Mouse (Mus musculus) gastrocnemius, postnatal 10 days (tissue): ENCODE measurements around the gene Kptn. TPM values are rescaled to one million over a fixed set of nuclear protein-coding genes. Genes with fewer than 3 reads are reported as not detected.

ENCODE experiments used
- DNase-seq: peaks from one replicate; pipeline ENCODE4 v3.0.0; 2021; ENCODE audit warnings: mixed read lengths
- long read RNA-seq, 2 experiments: library from polyadenylated mRNA; stranded (forward); transcript quantifications; one replicate each; pipeline ENCODE4 v2.0.0; 2021
- total RNA-seq, 2 experiments: library from RNA; stranded (reverse); gene quantifications; 2 replicates each; pipeline ENCODE4 v1.2.3; 2021

Kptn gene
- 10 to 100 TPM; 12.0 to 13.1 TPM for total RNA-seq
- long read RNA-seq, experiment 1, transcript Kptn-201 (12 exons, 1,630 nt), result major isoform, 7 of 11 reads
- long read RNA-seq, experiment 1, partial matches to known transcripts, result 3 of 11 reads
- long read RNA-seq, experiment 1, other reads (novel, unspliced or antisense), result 1 of 11 reads
- long read RNA-seq, experiment 2, transcript Kptn-201 (12 exons, 1,630 nt), result major isoform, 15 of 16 reads
- long read RNA-seq, experiment 2, partial matches to known transcripts, result 0 of 16 reads
- long read RNA-seq, experiment 2, other reads (novel, unspliced or antisense), result 1 of 16 reads

GRCm38 (mm10) chr7:16119569-16120261, at the start of gene Kptn:
Gene Kptn (plus strand): TSS chr7:16119895.
- DNase-seq, result peak; percentile 91

GRCm38 (mm10) chr7:16070846-16071245, 48.8 kb upstream of the Kptn start:
- DNase-seq, result no peak

- no peak for DNase-seq
These were observed 47.8 kb upstream of the Kptn start for GRCm38 (mm10) chr7:16071906-16072305.

- DNase-seq, result no peak
These were observed 39.7 kb upstream of the Kptn start for GRCm38 (mm10) chr7:16079947-16080346.

GRCm38 (mm10) chr7:16080581-16080980, 39.1 kb upstream of the Kptn start:
- DNase-seq, result no peak

GRCm38 (mm10) chr7:16083361-16083760, 36.3 kb upstream of the Kptn start:
- no peak for DNase-seq

GRCm38 (mm10) chr7:16087587-16087986, 32.1 kb upstream of the Kptn start:
- DNase-seq, result no peak

- DNase-seq, result no peak
These were observed 25.1 kb upstream of the Kptn start for GRCm38 (mm10) chr7:16094592-16094991.

GRCm38 (mm10) chr7:16098021-16099017, 21.4 kb upstream of the Kptn start, which contains the start of gene Napa:
Gene Napa (plus strand): TSS chr7:16098458.
- DNase-seq, result peak; percentile 95

GRCm38 (mm10) chr7:16099901-16100300, 19.8 kb upstream of the Kptn start:
- no peak for DNase-seq

- DNase-seq, result no peak
These were observed 18.6 kb upstream of the Kptn start for GRCm38 (mm10) chr7:16101081-16101480.

GRCm38 (mm10) chr7:16101726-16102475, 17.8 kb upstream of the Kptn start:
- no peak for DNase-seq

- no peak for DNase-seq
These were observed 16.9 kb upstream of the Kptn start for GRCm38 (mm10) chr7:16102686-16103226.

GRCm38 (mm10) chr7:16103760-16104159, 15.9 kb upstream of the Kptn start:
- DNase-seq, result no peak

GRCm38 (mm10) chr7:16104611-16105388, 14.9 kb upstream of the Kptn start:
- DNase-seq, result no peak

- no peak for DNase-seq
These were observed 10.7 kb upstream of the Kptn start for GRCm38 (mm10) chr7:16108886-16109542.

GRCm38 (mm10) chr7:16110158-16110557, 9.5 kb upstream of the Kptn start:
- DNase-seq, result no peak

GRCm38 (mm10) chr7:16111284-16112090, 8.2 kb upstream of the Kptn start:
- DNase-seq, result no peak

- DNase-seq, result no peak
These were observed 3.3 kb upstream of the Kptn start for GRCm38 (mm10) chr7:16116418-16116817.
